ENCODE assay signal across 16 mouse cellular contexts in genomic region chr1:82577339-82577738, GRCm38 (mm10). TPM values are rescaled to one million over a fixed set of nuclear protein-coding genes. Genes with fewer than 3 reads are reported as not detected.
"Had no signal": no experiment of that assay in that cellular context is flagged by ENCODE, and none has a peak within 500 bp of the region (broad histone marks: within the 10 kb centered on the region; RNA-seq: fewer than 3 reads in every experiment).

No protein-coding gene starts in this region.

- H3K9ac ChIP-seq: liver, embryonic 13.5 days; liver, embryonic 15.5 days; liver, postnatal 0 days; midbrain, embryonic 13.5 days; midbrain, embryonic 15.5 days; neural tube, embryonic 12.5 days; stomach, embryonic 15.5 days had no signal

- H3K36me3 ChIP-seq: liver, embryonic 13.5 days; liver, embryonic 15.5 days; midbrain, embryonic 13.5 days; midbrain, embryonic 15.5 days; neural tube, embryonic 12.5 days; stomach, embryonic 15.5 days had no signal

- H3K4me2 ChIP-seq: liver, embryonic 11.5 days; liver, embryonic 13.5 days; liver, embryonic 15.5 days; midbrain, embryonic 11.5 days; midbrain, embryonic 13.5 days; midbrain, embryonic 15.5 days; neural tube, embryonic 12.5 days; stomach, embryonic 15.5 days had no signal

- H3K27me3 ChIP-seq: liver, embryonic 13.5 days; liver, embryonic 15.5 days; megakaryocyte, embryonic 14.5 days; midbrain, embryonic 13.5 days; midbrain, embryonic 15.5 days; neural tube, embryonic 12.5 days; stomach, embryonic 15.5 days had no signal

- ATAC-seq: liver, postnatal 0 days; midbrain, embryonic 13.5 days; midbrain, embryonic 15.5 days had no signal

- H3K4me3 ChIP-seq: liver, embryonic 13.5 days; liver, embryonic 15.5 days; megakaryocyte, embryonic 14.5 days; midbrain, embryonic 13.5 days; midbrain, embryonic 15.5 days; neural tube, embryonic 12.5 days; stomach, embryonic 15.5 days had no signal

- H3K4me1 ChIP-seq: liver, embryonic 13.5 days; liver, embryonic 15.5 days; midbrain, embryonic 13.5 days; midbrain, embryonic 15.5 days; neural tube, embryonic 12.5 days; stomach, embryonic 15.5 days had no signal

- DNase-seq: liver, embryonic 13.5 days; liver, postnatal 0 days; right cerebral cortex, postnatal 14 days; thymus, adult 2 months; thymus, postnatal 25 days; thymus, postnatal 4 days had no signal

- H3K27ac ChIP-seq: liver, embryonic 13.5 days; liver, embryonic 15.5 days; macrophage; midbrain, embryonic 13.5 days; midbrain, embryonic 15.5 days; neural tube, embryonic 12.5 days; stomach, embryonic 15.5 days; stomach, postnatal 0 days had no signal

- H3K9me3 ChIP-seq: liver, embryonic 13.5 days; liver, embryonic 15.5 days; megakaryocyte, embryonic 14.5 days; midbrain, embryonic 13.5 days; midbrain, embryonic 15.5 days; neural tube, embryonic 12.5 days; stomach, embryonic 15.5 days had no signal

RNA-seq across cellular contexts. Expression of gene Col4a4, which starts 9.3 kb away (rescaled TPM):
- polyA plus RNA-seq: macrophage had no signal

RNA-seq across cellular contexts. Expression of gene Col4a3, which starts 9.4 kb away (rescaled TPM):
- polyA plus RNA-seq: macrophage had no signal
